Mouse (Mus musculus) cerebellum, adult 2 months (tissue): ENCODE data around the gene Zbtb38.

Experiments
- CTCF ChIP-seq: fragments of 200-500 bp; IDR thresholded peaks from 2 replicates; pipeline ENCODE4 v1.5.1; 2011; ENCODE audit warnings: low read depth, mild to moderate bottlenecking, control low read depth, low read length, moderate library complexity, borderline replicate concordance; ENCODE audit not compliant: insufficient read depth
- POLR2A ChIP-seq: fragments of 200-500 bp; IDR thresholded peaks from 2 replicates; pipeline ENCODE4 v1.6.1; 2011; ENCODE audit warnings: low read length, control low read depth, borderline replicate concordance; ENCODE audit not compliant: insufficient read depth

GRCm38 (mm10) chr9:96726336-96727131 is 26.1 kb downstream of the Zbtb38 start:
- TF ChIP-seq POLR2A (no peak), CTCF (no peak)
